Comparison of ENCODE assay signal across 22 mouse cellular contexts in the genomic region with DNA sequence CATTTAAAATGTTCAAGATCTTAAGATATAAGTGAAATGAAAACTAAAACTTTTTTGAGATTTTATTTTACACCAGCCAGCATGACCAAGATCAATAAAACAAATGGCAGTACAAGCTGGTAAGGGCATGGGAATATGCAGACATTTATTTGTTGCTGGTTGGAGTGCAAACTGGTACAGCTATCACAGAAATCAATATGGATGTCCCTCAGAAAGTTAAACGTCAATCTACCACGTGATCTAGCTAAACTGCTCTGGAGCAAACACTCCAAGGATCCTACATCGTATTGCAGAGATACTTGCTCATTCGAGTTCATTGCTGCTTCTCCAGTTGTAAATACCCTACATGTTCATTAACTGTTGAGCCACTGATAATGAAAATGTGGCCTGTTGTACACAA. TPM values are rescaled to one million over a fixed set of nuclear protein-coding genes. Genes with fewer than 3 reads are reported as not detected.
A peak's percentile ranks its signal among the peaks of the same experiment; 100 is the strongest.
DNase-seq lines count a peak whose midpoint lies in the region; ATAC-seq and TF ChIP-seq lines count a peak whose summit lies in the region.
"Had no signal": no experiment of that assay in that cellular context is flagged by ENCODE, and none has a peak within 500 bp of the region (broad histone marks: within the 10 kb centered on the region; RNA-seq: fewer than 3 reads in every experiment).

No protein-coding gene starts in this region.

- 0 out of 2 replicates have a peak, but pooled peaks have one; percentile 13 for ATAC-seq in intestine, embryonic 16.5 days
- no peak for ATAC-seq in intestine, embryonic 15.5 days
- no peak for ATAC-seq in liver, embryonic 12.5 days
- no peak for ATAC-seq in liver, embryonic 15.5 days (ENCODE audit: insufficient read depth)
- peak; percentile 69 for ATAC-seq in liver, postnatal 0 days
- ATAC-seq in liver, embryonic 11.5 days (replicated peaks; ENCODE audit: low FRiP score): no peak
- ATAC-seq: activated CD4-positive, CD25-positive, alpha-beta regulatory T cell, adult 4 months; CD4-positive, CD25-positive, alpha-beta regulatory T cell, adult 4 months; Patski had no signal

- H3K9ac ChIP-seq in intestine, embryonic 16.5 days (ENCODE audit: low read depth, low read length): no peak overlapping the region
- no peak overlapping the region for H3K9ac ChIP-seq in intestine, embryonic 15.5 days
- H3K9ac ChIP-seq in liver, adult 2 months (ENCODE audit: low read depth, low read length): no peak overlapping the region
- no peak overlapping the region for H3K9ac ChIP-seq in liver, embryonic 12.5 days
- H3K9ac ChIP-seq in liver, embryonic 15.5 days: no peak overlapping the region
- H3K9ac ChIP-seq in liver, postnatal 0 days (replicated peaks): no peak overlapping the region
- no peak overlapping the region for H3K9ac ChIP-seq in liver, embryonic 11.5 days (ENCODE audit: low read depth, low read length)

- no peaks in the 10 kb centered on the region; the same call in 1 of the 2 replicates for H3K4me1 ChIP-seq in intestine, embryonic 16.5 days (ENCODE audit: control insufficient read depth, insufficient read depth, low read length)
- no peaks in the 10 kb centered on the region for H3K4me1 ChIP-seq in intestine, embryonic 15.5 days (replicated peaks)
- H3K4me1 ChIP-seq in liver, adult 2 months (ENCODE audit: control insufficient read depth, insufficient read depth, low read length): peaks cover 7% of the 10 kb centered on the region; the same call in 1 of the 2 replicates
- H3K4me1 ChIP-seq in liver, embryonic 12.5 days: no peaks in the 10 kb centered on the region
- 0 out of 2 replicates have a peak, but pooled peaks cover 5% of the 10 kb centered on the region for H3K4me1 ChIP-seq in liver, embryonic 15.5 days (replicated peaks)
- H3K4me1 ChIP-seq in liver, postnatal 0 days (ENCODE audit: insufficient read depth): peaks cover 10% of the 10 kb centered on the region
- no peaks in the 10 kb centered on the region for H3K4me1 ChIP-seq in liver, embryonic 11.5 days (replicated peaks; ENCODE audit: control insufficient read depth, insufficient read depth, low read length)

- WGBS in intestine, embryonic 16.5 days: 66% methylated on average over 4 of the region's 4 CpGs
- 54% methylated on average over 4 of the region's 4 CpGs for WGBS in intestine, embryonic 15.5 days
- 17% methylated on average over 4 of the region's 4 CpGs for WGBS in liver, adult 2 months
- WGBS in liver, embryonic 12.5 days (ENCODE audit: insufficient replicate concordance): 64% methylated on average over 4 of the region's 4 CpGs
- WGBS in liver, embryonic 15.5 days (ENCODE audit: insufficient replicate concordance): 63% methylated on average over 4 of the region's 4 CpGs
- 61% methylated on average over 4 of the region's 4 CpGs for WGBS in liver, postnatal 0 days (ENCODE audit: insufficient replicate concordance)
- 65% methylated on average over 4 of the region's 4 CpGs for WGBS in liver, embryonic 11.5 days

- H3K27me3 ChIP-seq in intestine, embryonic 16.5 days (replicated peaks; ENCODE audit: control insufficient read depth, insufficient read depth, low read length): no peaks in the 10 kb centered on the region
- H3K27me3 ChIP-seq in intestine, embryonic 15.5 days (replicated peaks): no peaks in the 10 kb centered on the region
- H3K27me3 ChIP-seq in liver, adult 2 months (ENCODE audit: control insufficient read depth, insufficient read depth, low read length): no peaks in the 10 kb centered on the region
- H3K27me3 ChIP-seq in liver, embryonic 12.5 days (replicated peaks): no peaks in the 10 kb centered on the region
- no peaks in the 10 kb centered on the region for H3K27me3 ChIP-seq in liver, embryonic 15.5 days
- H3K27me3 ChIP-seq in liver, postnatal 0 days (ENCODE audit: insufficient read depth, low read length): no peaks in the 10 kb centered on the region
- H3K27me3 ChIP-seq in liver, embryonic 11.5 days (replicated peaks; ENCODE audit: control insufficient read depth, insufficient read depth, low read length): no peaks in the 10 kb centered on the region
- H3K27me3 ChIP-seq: CH12.LX had no signal

- TF ChIP-seq CTCF in liver, adult 2 months (IDR thresholded peaks at IDR 0.05; ENCODE audit: low read depth, low read length): no peak
- no peak for TF ChIP-seq CTCF in liver, postnatal 0 days (IDR thresholded peaks at IDR 0.05; ENCODE audit: low read depth)

- no peaks in the 10 kb centered on the region for H3K79me2 ChIP-seq in liver, adult 2 months (ENCODE audit: control insufficient read depth, insufficient read depth, low read length)

- H3K27ac ChIP-seq in intestine, embryonic 16.5 days (ENCODE audit: low read length): no peak overlapping the region
- no peak overlapping the region for H3K27ac ChIP-seq in intestine, embryonic 15.5 days
- no peak overlapping the region for H3K27ac ChIP-seq in liver, adult 2 months (replicated peaks; ENCODE audit: insufficient read depth, low read depth, low read length)
- no peak overlapping the region for H3K27ac ChIP-seq in liver, embryonic 12.5 days
- peak overlapping the region; percentile 33; the same call in 1 of the 2 replicates for H3K27ac ChIP-seq in liver, embryonic 15.5 days (replicated peaks)
- H3K27ac ChIP-seq in liver, postnatal 0 days (ENCODE audit: low read depth): peak overlapping the region; percentile 82
- no peak overlapping the region for H3K27ac ChIP-seq in liver, embryonic 11.5 days (ENCODE audit: low read depth, low read length)

- H3K4me3 ChIP-seq in intestine, embryonic 16.5 days (ENCODE audit: low read length): no peak overlapping the region
- no peak overlapping the region for H3K4me3 ChIP-seq in intestine, embryonic 15.5 days (replicated peaks)
- H3K4me3 ChIP-seq in liver, adult 2 months (ENCODE audit: insufficient read depth, low read depth, low read length): no peak overlapping the region
- no peak overlapping the region for H3K4me3 ChIP-seq in liver, embryonic 12.5 days
- no peak overlapping the region for H3K4me3 ChIP-seq in liver, embryonic 15.5 days (replicated peaks)
- H3K4me3 ChIP-seq in liver, postnatal 0 days (ENCODE audit: low read depth, low read length): no peak overlapping the region
- no peak overlapping the region for H3K4me3 ChIP-seq in liver, embryonic 11.5 days (ENCODE audit: low read depth, low read length)

- DNase-seq in liver, adult 2 months (ENCODE audit: extremely low read depth, low read depth, low spot score): peak; percentile 98
- DNase-seq in liver: no peak
- DNase-seq in liver, postnatal 0 days: no peak
- DNase-seq in liver, embryonic 11.5 days (ENCODE audit: low spot score): no peak
- DNase-seq: adrenal gland, adult 2 months; adrenal gland, adult 8-10 months; adrenal gland, postnatal 10 days; adrenal gland, postnatal 14 days; adrenal gland, postnatal 25 days; adrenal gland, postnatal 36 days; B cell, adult 2 months; cerebellum, adult 11 months; cerebellum, adult 11-12 months had no signal

- TF ChIP-seq EP300 in liver, postnatal 0 days (IDR thresholded peaks at IDR 0.05; ENCODE audit: low read depth): no peak

- no peak overlapping the region for H3K4me2 ChIP-seq in intestine, embryonic 16.5 days (ENCODE audit: low read depth, low read length)
- no peak overlapping the region for H3K4me2 ChIP-seq in intestine, embryonic 15.5 days (replicated peaks)
- no peak overlapping the region for H3K4me2 ChIP-seq in liver, embryonic 12.5 days
- H3K4me2 ChIP-seq in liver, embryonic 15.5 days: no peak overlapping the region
- H3K4me2 ChIP-seq in liver, postnatal 0 days (ENCODE audit: low read depth, low read length): no peak overlapping the region
- H3K4me2 ChIP-seq in liver, embryonic 11.5 days: no peak overlapping the region

- no peak for TF ChIP-seq POLR2A in liver, adult 2 months (IDR thresholded peaks at IDR 0.05; ENCODE audit: extremely low read depth, insufficient read depth, low read length)

- H3K36me3 ChIP-seq in intestine, embryonic 16.5 days (ENCODE audit: control insufficient read depth, insufficient read depth, low read length): no peaks in the 10 kb centered on the region
- no peaks in the 10 kb centered on the region for H3K36me3 ChIP-seq in intestine, embryonic 15.5 days
- H3K36me3 ChIP-seq in liver, adult 2 months (ENCODE audit: control insufficient read depth, insufficient read depth, low read length): no peaks in the 10 kb centered on the region
- no peaks in the 10 kb centered on the region for H3K36me3 ChIP-seq in liver, embryonic 12.5 days
- no peaks in the 10 kb centered on the region for H3K36me3 ChIP-seq in liver, embryonic 15.5 days (replicated peaks)
- no peaks in the 10 kb centered on the region for H3K36me3 ChIP-seq in liver, postnatal 0 days (replicated peaks; ENCODE audit: insufficient read depth, low read length)
- H3K36me3 ChIP-seq in liver, embryonic 11.5 days (ENCODE audit: control insufficient read depth, insufficient read depth, low read length): no peaks in the 10 kb centered on the region
- H3K36me3 ChIP-seq: G1E had no signal

- H3K9me3 ChIP-seq in intestine, embryonic 16.5 days (ENCODE audit: control insufficient read depth, low read length): no peaks in the 10 kb centered on the region
- no peaks in the 10 kb centered on the region for H3K9me3 ChIP-seq in intestine, embryonic 15.5 days
- H3K9me3 ChIP-seq in liver, embryonic 12.5 days (replicated peaks): no peaks in the 10 kb centered on the region
- H3K9me3 ChIP-seq in liver, embryonic 15.5 days (replicated peaks): no peaks in the 10 kb centered on the region
- H3K9me3 ChIP-seq in liver, postnatal 0 days (ENCODE audit: low read length): no peaks in the 10 kb centered on the region
- H3K9me3 ChIP-seq in liver, embryonic 11.5 days (ENCODE audit: control insufficient read depth, low read length): no peaks in the 10 kb centered on the region

RNA-seq across cellular contexts. Expression of gene Tbc1d2b, which starts 32.1 kb away (rescaled TPM):
- 9.3 and 11.0 TPM in 2 replicates for polyA plus RNA-seq in intestine, embryonic 16.5 days (2015; fragmentation: Nextera tagmentation; extraction: Ambion mirVana)
- 14.6 and 14.9 TPM in 2 replicates for polyA plus RNA-seq in intestine, embryonic 15.5 days (2015; fragmentation: Nextera tagmentation; extraction: Ambion mirVana)
- total RNA-seq in liver, adult 2 months (2014; rRNA removed): 14.1 and 22.1 TPM in 2 replicates
- polyA plus RNA-seq in liver, adult 2 months (2012; rRNA removed): 12.7 and 16.9 TPM in 2 replicates
- 11.0 and 12.2 TPM in 2 replicates for polyA plus RNA-seq in liver, embryonic 12.5 days (2016; fragmentation: Nextera tagmentation; extraction: Ambion mirVana)
- polyA plus RNA-seq in liver, embryonic 15.5 days (2015; fragmentation: Nextera tagmentation; extraction: Ambion mirVana): 7.7 and 9.1 TPM in 2 replicates
- 5.1 and 6.2 TPM in 2 replicates for polyA plus RNA-seq in liver, postnatal 0 days (2015; fragmentation: Nextera tagmentation; extraction: Ambion mirVana)
- polyA plus RNA-seq in liver, embryonic 11.5 days (2014; fragmentation: Nextera tagmentation; extraction: Ambion mirVana): 13.2 and 14.2 TPM in 2 replicates

Comparison
In these comparisons a context has a peak if more than half of its experiments do, and no peak if none do; other contexts are left out.
1. ATAC-seq: peak in intestine, embryonic 16.5 days (single experiment) and liver, postnatal 0 days (single experiment); none in intestine, embryonic 15.5 days (single experiment), liver, embryonic 12.5 days (single experiment), liver, embryonic 15.5 days (single experiment) and liver, embryonic 11.5 days (single experiment).
2. H3K27ac ChIP-seq: peak in liver, embryonic 15.5 days (single experiment) and liver, postnatal 0 days (single experiment); none in intestine, embryonic 16.5 days (single experiment), intestine, embryonic 15.5 days (single experiment), liver, adult 2 months (single experiment), liver, embryonic 12.5 days (single experiment) and liver, embryonic 11.5 days (single experiment).